In genomic region chr7:143428142-143428813, GRCm38 (mm10) we compare ENCODE assay signal across 12 mouse cellular contexts. TPM values are rescaled to one million over a fixed set of nuclear protein-coding genes. Genes with fewer than 3 reads are reported as not detected.
DNase-seq lines count a peak whose midpoint lies in the region; ATAC-seq lines count a peak whose summit lies in the region.
"Had no signal": no experiment of that assay in that cellular context is flagged by ENCODE, and none has a peak within 500 bp of the region (broad histone marks: within the 10 kb centered on the region; RNA-seq: fewer than 3 reads in every experiment).

No protein-coding gene starts in this region.

- ATAC-seq in forebrain, embryonic 11.5 days (replicated peaks; ENCODE audit: low FRiP score): peak; percentile 93
- peak; percentile 86 for ATAC-seq in midbrain, embryonic 13.5 days
- no peak for ATAC-seq in liver, embryonic 12.5 days

- peaks cover 16% of the 10 kb centered on the region for H3K4me1 ChIP-seq in heart, embryonic 10.5 days
- peaks cover 20% of the 10 kb centered on the region for H3K4me1 ChIP-seq in brown adipose tissue, adult 24 weeks (ENCODE audit: control insufficient read depth, insufficient read depth, insufficient read length, low read length)
- H3K4me1 ChIP-seq in forebrain, embryonic 11.5 days (replicated peaks; ENCODE audit: control insufficient read depth, insufficient read depth, low read length): peaks cover 12% of the 10 kb centered on the region
- H3K4me1 ChIP-seq in midbrain, embryonic 13.5 days (replicated peaks): peaks cover 28% of the 10 kb centered on the region
- H3K4me1 ChIP-seq in liver, embryonic 12.5 days: no peaks in the 10 kb centered on the region

- H3K36me3 ChIP-seq in heart, embryonic 10.5 days: no peaks in the 10 kb centered on the region
- no peaks in the 10 kb centered on the region for H3K36me3 ChIP-seq in forebrain, embryonic 11.5 days (ENCODE audit: control insufficient read depth, insufficient read depth, low read length)
- H3K36me3 ChIP-seq in midbrain, embryonic 13.5 days: no peaks in the 10 kb centered on the region
- H3K36me3 ChIP-seq in liver, embryonic 12.5 days: no peaks in the 10 kb centered on the region

- H3K27ac ChIP-seq in heart, embryonic 10.5 days: peak overlapping the region; percentile 19; the same call in 1 of the 2 replicates
- peak overlapping the region; percentile 60 for H3K27ac ChIP-seq in brown adipose tissue, adult 24 weeks (replicated peaks; ENCODE audit: low read depth, low read length)
- 0 out of 2 replicates have a peak overlapping the region, but pooled peaks have one; percentile 26 for H3K27ac ChIP-seq in forebrain, embryonic 11.5 days (ENCODE audit: low read depth, low read length)
- H3K27ac ChIP-seq in midbrain, embryonic 13.5 days: peak overlapping the region; percentile 72
- no peak overlapping the region for H3K27ac ChIP-seq in liver, embryonic 12.5 days
- H3K27ac ChIP-seq: macrophage had no signal

- 71% methylated on average over 23 of the region's 23 CpGs for WGBS in heart, embryonic 10.5 days
- 26% methylated on average over 23 of the region's 23 CpGs for WGBS in forebrain, embryonic 11.5 days
- 14% methylated on average over 23 of the region's 23 CpGs for WGBS in midbrain, embryonic 13.5 days
- 65% methylated on average over 23 of the region's 23 CpGs for WGBS in liver, embryonic 12.5 days (ENCODE audit: insufficient replicate concordance)

- H3K9me3 ChIP-seq in heart, embryonic 10.5 days: no peaks in the 10 kb centered on the region
- no peaks in the 10 kb centered on the region for H3K9me3 ChIP-seq in forebrain, embryonic 11.5 days (ENCODE audit: control insufficient read depth, low read length)
- no peaks in the 10 kb centered on the region for H3K9me3 ChIP-seq in midbrain, embryonic 13.5 days
- no peaks in the 10 kb centered on the region for H3K9me3 ChIP-seq in liver, embryonic 12.5 days (replicated peaks)

- no peak overlapping the region for H3K4me2 ChIP-seq in forebrain, embryonic 11.5 days (ENCODE audit: low read depth, low read length, severe bottlenecking)
- H3K4me2 ChIP-seq in midbrain, embryonic 13.5 days (replicated peaks): peak overlapping the region; percentile 19; the same call in 1 of the 2 replicates
- H3K4me2 ChIP-seq in liver, embryonic 12.5 days: no peak overlapping the region

- no peak overlapping the region for H3K4me3 ChIP-seq in heart, embryonic 10.5 days
- peak overlapping the region; percentile 1; the same call in 1 of the 2 replicates for H3K4me3 ChIP-seq in brown adipose tissue, adult 24 weeks (ENCODE audit: insufficient read depth, low read depth, low read length)
- H3K4me3 ChIP-seq in forebrain, embryonic 11.5 days (ENCODE audit: low read depth, low read length): no peak overlapping the region
- no peak overlapping the region for H3K4me3 ChIP-seq in midbrain, embryonic 13.5 days (replicated peaks)
- no peak overlapping the region for H3K4me3 ChIP-seq in liver, embryonic 12.5 days
- H3K4me3 ChIP-seq: erythroblast, embryonic 14.5 days had no signal

- H3K9ac ChIP-seq in forebrain, embryonic 11.5 days (ENCODE audit: low read length): no peak overlapping the region
- H3K9ac ChIP-seq in midbrain, embryonic 13.5 days (replicated peaks): no peak overlapping the region; the same call in 1 of the 2 replicates
- no peak overlapping the region for H3K9ac ChIP-seq in liver, embryonic 12.5 days

- no peak for DNase-seq in heart, embryonic 10.5 days (ENCODE audit: low spot score)
- no peak for DNase-seq in heart, adult 9 months (ENCODE audit: low spot score in 2 of 2)
- DNase-seq in forebrain, embryonic 11.5 days (ENCODE audit: low spot score): peak; percentile 86
- DNase-seq in layer of hippocampus, adult 18-20 months (ENCODE audit: low spot score in 2 of 2): no peak
- no peak for DNase-seq in thymus, postnatal 14 days
- DNase-seq: kidney, adult 8-10 months had no signal

- peaks cover 42% of the 10 kb centered on the region for H3K27me3 ChIP-seq in heart, embryonic 10.5 days (ENCODE audit: insufficient read depth, poor library complexity, severe bottlenecking)
- H3K27me3 ChIP-seq in forebrain, embryonic 11.5 days (ENCODE audit: control insufficient read depth, insufficient read depth, low read length): peaks cover 15% of the 10 kb centered on the region
- peaks cover 4% of the 10 kb centered on the region; the same call in 1 of the 2 replicates for H3K27me3 ChIP-seq in midbrain, embryonic 13.5 days
- H3K27me3 ChIP-seq in liver, embryonic 12.5 days (replicated peaks): peaks cover 46% of the 10 kb centered on the region

RNA-seq across cellular contexts. Expression of gene Cdkn1c, which starts 32.6 kb away (rescaled TPM):
- 1,495 and 1,694 TPM in 2 replicates for polyA plus RNA-seq in heart, embryonic 10.5 days (2016; fragmentation: Nextera tagmentation; extraction: Ambion mirVana)
- 12.2 and 15.0 TPM in 2 replicates for polyA plus RNA-seq in brown adipose tissue, adult 24 weeks (2012; ENCODE audit: insufficient read depth, insufficient read length, missing spikeins)
- 372 and 435 TPM in 2 replicates for polyA plus RNA-seq in forebrain, embryonic 11.5 days (2014; fragmentation: Nextera tagmentation; extraction: Ambion mirVana)
- 379 and 515 TPM in 2 replicates for polyA plus RNA-seq in midbrain, embryonic 13.5 days (2015; fragmentation: Nextera tagmentation; extraction: Ambion mirVana)
- 1 to 10 TPM; 4.6 to 7.4 TPM for total RNA-seq in layer of hippocampus, adult 18-20 months (2021)
- polyA plus RNA-seq in liver, embryonic 12.5 days (2016; fragmentation: Nextera tagmentation; extraction: Ambion mirVana): 434 and 450 TPM in 2 replicates

RNA-seq across cellular contexts. Expression of gene Slc22a18, which starts 45.3 kb away (rescaled TPM):
- 0.54 and 1.3 TPM in 2 replicates for polyA plus RNA-seq in heart, embryonic 10.5 days (2016; fragmentation: Nextera tagmentation; extraction: Ambion mirVana)
- not detected in 2 replicates for polyA plus RNA-seq in brown adipose tissue, adult 24 weeks (2012; ENCODE audit: insufficient read depth, insufficient read length, missing spikeins)
- 0.20 and 0.29 TPM in 2 replicates for polyA plus RNA-seq in forebrain, embryonic 11.5 days (2014; fragmentation: Nextera tagmentation; extraction: Ambion mirVana)
- polyA plus RNA-seq in midbrain, embryonic 13.5 days (2015; fragmentation: Nextera tagmentation; extraction: Ambion mirVana): 0.39 and 0.74 TPM in 2 replicates
- under 1 TPM; 0.23 to 0.67 TPM for total RNA-seq in layer of hippocampus, adult 18-20 months (2021)
- polyA plus RNA-seq in liver, embryonic 12.5 days (2016; fragmentation: Nextera tagmentation; extraction: Ambion mirVana): 4.5 and 5.1 TPM in 2 replicates
- polyA plus RNA-seq: C2C12; erythroblast, embryonic 14.5 days had no signal

Comparison
In these comparisons a context has a peak if more than half of its experiments do, and no peak if none do; other contexts are left out.
1. RNA of gene Cdkn1c, which starts 32.6 kb away (polyA plus RNA-seq): 1,495 to 1,694 TPM in heart, embryonic 10.5 days, 379 to 515 TPM in midbrain, embryonic 13.5 days, 434 to 450 TPM in liver, embryonic 12.5 days and 372 to 435 TPM in forebrain, embryonic 11.5 days; 12.2 to 15.0 TPM in brown adipose tissue, adult 24 weeks; every median in the first group is over 10 times any median in the second.